Mouse (Mus musculus): ENCODE data around the gene Fam114a2. TPM values are rescaled to one million over a fixed set of nuclear protein-coding genes. Genes with fewer than 3 reads are reported as not detected.

The Fam114a2 gene
- polyA plus RNA-seq, 1 experiment = 40.2 TPM

DNA sequence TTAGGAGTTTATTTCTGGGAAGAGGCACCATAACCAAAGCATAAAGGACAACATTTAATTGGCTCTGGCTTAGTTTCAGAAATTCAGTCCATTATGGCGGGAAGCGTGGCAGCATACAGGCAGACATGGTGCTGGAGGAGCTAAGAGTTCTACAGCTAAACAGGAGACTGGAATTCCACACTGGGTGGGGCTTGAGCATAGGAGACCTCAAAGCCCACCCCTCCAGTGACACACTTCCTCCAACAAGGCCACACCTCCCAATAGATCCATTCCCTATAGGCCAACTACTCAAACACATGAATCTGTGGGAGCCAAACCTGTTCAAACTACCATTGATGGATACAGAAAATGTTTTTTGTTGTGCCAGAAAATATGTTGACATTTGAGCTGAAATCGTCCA lies 2.8 kb upstream of the Fam114a2 start:
- Histone ChIP-seq H3K4me1 (replicated peaks; ENCODE audit: control insufficient read depth, insufficient read depth, low read length) (no peaks in the 10 kb centered on the region), H3K27ac (ENCODE audit: control insufficient read depth, insufficient read depth, low read length) (no peak overlapping the region), H3K27me3 (ENCODE audit: control insufficient read depth, insufficient read depth, low read length) (no peaks in the 10 kb centered on the region), H3K36me3 (ENCODE audit: control insufficient read depth, insufficient read depth, low read length) (no peaks in the 10 kb centered on the region; the same call in 1 of the 2 replicates), H3K4me3 (ENCODE audit: control insufficient read depth, insufficient read depth, low read length) (no peak overlapping the region)
- no peak for DNase-seq
- TF ChIP-seq POLR2A (IDR thresholded peaks at IDR 0.05; ENCODE audit: control insufficient read depth, extremely low read depth, insufficient read depth, low read length, poor library complexity) (no peak), CTCF (IDR thresholded peaks at IDR 0.05; ENCODE audit: borderline replicate concordance, control insufficient read depth, extremely low read depth, insufficient read depth, low read length, poor library complexity) (no peak)
- 96% methylated on average over 3 of the region's 3 CpGs for WGBS

DNA sequence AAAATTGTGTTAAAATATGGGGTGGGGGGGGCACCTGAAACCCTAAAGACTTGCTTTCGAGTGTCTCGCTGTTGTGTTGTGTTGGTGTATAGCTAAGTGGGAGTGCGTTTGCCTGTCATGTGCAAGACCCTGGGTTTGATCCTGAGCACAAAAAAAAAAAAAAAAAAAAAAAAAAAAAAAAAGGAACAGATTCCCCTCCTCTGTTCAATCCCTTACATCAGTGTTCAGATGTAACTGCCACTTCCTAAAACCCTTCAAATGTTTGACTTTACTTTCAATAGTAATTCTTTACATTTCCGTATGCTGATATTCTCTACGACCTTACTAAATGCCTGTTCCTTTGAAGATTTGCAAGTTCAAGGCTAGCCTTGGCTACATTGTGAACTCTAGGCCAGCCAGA lies 887 bp upstream of the Fam114a2 start:
- DNase-seq = no peak
- Histone ChIP-seq H3K4me1 (replicated peaks; ENCODE audit: control insufficient read depth, insufficient read depth, low read length) (no peaks in the 10 kb centered on the region), H3K36me3 (ENCODE audit: control insufficient read depth, insufficient read depth, low read length) (no peaks in the 10 kb centered on the region; the same call in 1 of the 2 replicates), H3K4me3 (ENCODE audit: control insufficient read depth, insufficient read depth, low read length) (no peak overlapping the region), H3K27ac (ENCODE audit: control insufficient read depth, insufficient read depth, low read length) (no peak overlapping the region), H3K27me3 (ENCODE audit: control insufficient read depth, insufficient read depth, low read length) (no peaks in the 10 kb centered on the region)
- TF ChIP-seq CTCF (IDR thresholded peaks at IDR 0.05; ENCODE audit: borderline replicate concordance, control insufficient read depth, extremely low read depth, insufficient read depth, low read length, poor library complexity) (no peak), POLR2A (IDR thresholded peaks at IDR 0.05; ENCODE audit: control insufficient read depth, extremely low read depth, insufficient read depth, low read length, poor library complexity) (no peak)
- 59% methylated on average over 5 of the region's 5 CpGs for WGBS

DNA sequence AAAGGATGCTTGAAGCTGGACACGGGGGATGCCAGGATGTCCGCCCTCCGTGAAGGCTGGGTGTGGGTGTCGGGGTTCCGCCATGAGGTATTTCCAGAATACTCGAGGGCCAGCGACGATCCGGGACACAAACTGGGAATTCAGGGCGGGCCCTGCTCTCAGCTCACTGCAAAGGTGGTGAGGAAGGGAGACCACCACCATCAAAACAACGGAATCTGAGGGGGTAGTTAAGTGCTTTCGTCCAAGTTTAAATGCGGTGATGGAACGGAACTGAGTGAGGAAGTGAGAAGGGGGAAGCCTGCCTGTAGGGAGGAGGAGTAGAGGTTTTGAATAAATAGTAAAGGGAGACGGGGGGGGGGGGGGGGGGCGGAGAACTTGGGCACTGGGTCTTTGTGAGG lies 333 bp upstream of the Fam114a2 start:
- Histone ChIP-seq H3K27me3 (ENCODE audit: control insufficient read depth, insufficient read depth, low read length) (no peaks in the 10 kb centered on the region), H3K4me3 (ENCODE audit: control insufficient read depth, insufficient read depth, low read length) (peak overlapping the region; percentile 96), H3K4me1 (replicated peaks; ENCODE audit: control insufficient read depth, insufficient read depth, low read length) (no peaks in the 10 kb centered on the region), H3K27ac (ENCODE audit: control insufficient read depth, insufficient read depth, low read length) (no peak overlapping the region), H3K36me3 (ENCODE audit: control insufficient read depth, insufficient read depth, low read length) (peaks cover 2% of the 10 kb centered on the region; the same call in 1 of the 2 replicates)
- TF ChIP-seq CTCF (IDR thresholded peaks at IDR 0.05; ENCODE audit: borderline replicate concordance, control insufficient read depth, extremely low read depth, insufficient read depth, low read length, poor library complexity) = peak; percentile 1; the same call in 1 of the 2 replicates
- TF ChIP-seq POLR2A (IDR thresholded peaks at IDR 0.05; ENCODE audit: control insufficient read depth, extremely low read depth, insufficient read depth, low read length, poor library complexity) = no peak
- no peak for DNase-seq
- WGBS = under 1% methylated on average over 16 of the region's 16 CpGs

DNA sequence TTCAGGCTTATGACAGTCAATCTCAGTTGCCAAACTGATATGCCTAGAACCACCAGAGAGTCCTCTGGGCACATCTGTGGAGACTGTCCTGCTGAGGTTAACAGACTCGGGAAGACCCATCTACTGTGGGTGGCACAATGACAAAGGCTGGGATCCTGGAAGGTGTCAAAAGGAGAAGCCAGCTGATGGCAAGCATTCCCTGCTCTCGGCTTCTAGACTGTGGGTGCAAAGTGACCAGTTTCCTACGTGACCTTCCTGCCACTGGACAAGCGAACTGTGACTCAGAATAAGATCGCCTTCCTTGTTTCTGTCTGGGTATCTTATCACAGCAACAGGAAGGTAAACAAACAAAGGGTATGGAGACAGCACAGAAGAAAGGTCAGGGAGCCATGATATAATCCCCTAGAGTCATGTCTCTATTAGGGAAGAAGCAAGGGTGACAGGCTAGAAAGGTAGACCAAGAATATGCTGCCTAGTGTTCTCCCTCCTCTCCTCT lies 1.4 kb downstream of the Fam114a2 start:
- 95% methylated on average over 5 of the region's 5 CpGs for WGBS
- TF ChIP-seq POLR2A (IDR thresholded peaks at IDR 0.05; ENCODE audit: control insufficient read depth, extremely low read depth, insufficient read depth, low read length, poor library complexity) (no peak), CTCF (IDR thresholded peaks at IDR 0.05; ENCODE audit: borderline replicate concordance, control insufficient read depth, extremely low read depth, insufficient read depth, low read length, poor library complexity) (no peak)
- no peak overlapping the region for H3K4me3 ChIP-seq (ENCODE audit: control insufficient read depth, insufficient read depth, low read length)
- peaks cover 20% of the 10 kb centered on the region for H3K36me3 ChIP-seq (ENCODE audit: control insufficient read depth, insufficient read depth, low read length)
- no peak for DNase-seq
- H3K4me1 ChIP-seq (replicated peaks; ENCODE audit: control insufficient read depth, insufficient read depth, low read length) = no peaks in the 10 kb centered on the region
- H3K27ac ChIP-seq (ENCODE audit: control insufficient read depth, insufficient read depth, low read length) = no peak overlapping the region
- no peaks in the 10 kb centered on the region for H3K27me3 ChIP-seq (ENCODE audit: control insufficient read depth, insufficient read depth, low read length)

GRCm38 (mm10) chr11:57515218-57515617 lies 3.2 kb downstream of the Fam114a2 start:
- Histone ChIP-seq H3K4me1 (replicated peaks; ENCODE audit: control insufficient read depth, insufficient read depth, low read length) (no peaks in the 10 kb centered on the region), H3K36me3 (ENCODE audit: control insufficient read depth, insufficient read depth, low read length) (peaks cover 37% of the 10 kb centered on the region), H3K27me3 (ENCODE audit: control insufficient read depth, insufficient read depth, low read length) (no peaks in the 10 kb centered on the region), H3K4me3 (ENCODE audit: control insufficient read depth, insufficient read depth, low read length) (no peak overlapping the region), H3K27ac (ENCODE audit: control insufficient read depth, insufficient read depth, low read length) (no peak overlapping the region)
- DNase-seq = no peak
- WGBS = 55% methylated on average over 5 of the region's 5 CpGs
- no peak for TF ChIP-seq POLR2A (IDR thresholded peaks at IDR 0.05; ENCODE audit: control insufficient read depth, extremely low read depth, insufficient read depth, low read length, poor library complexity)
- TF ChIP-seq CTCF (IDR thresholded peaks at IDR 0.05; ENCODE audit: borderline replicate concordance, control insufficient read depth, extremely low read depth, insufficient read depth, low read length, poor library complexity) = no peak

DNA sequence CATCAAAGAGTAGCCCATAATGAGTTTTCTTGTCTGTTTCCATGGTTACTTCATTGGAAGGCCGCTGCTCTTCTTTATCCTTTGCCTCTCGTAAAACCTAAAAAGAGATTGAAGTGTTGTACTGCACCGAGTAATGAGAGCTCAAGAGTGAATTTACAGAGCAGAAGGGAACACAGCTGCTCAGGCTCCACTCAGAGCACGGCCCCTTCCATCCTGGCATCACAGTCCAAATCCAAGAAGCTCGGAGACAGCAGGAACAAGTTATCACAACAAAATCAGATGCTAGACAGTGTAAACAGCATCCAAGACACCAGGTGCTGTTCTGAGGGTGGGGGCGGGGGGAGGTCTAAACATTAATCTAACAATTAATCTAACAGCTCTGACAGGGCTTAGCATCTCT lies 11.5 kb downstream of the Fam114a2 start:
- H3K36me3 ChIP-seq (ENCODE audit: control insufficient read depth, insufficient read depth, low read length) = peaks cover 75% of the 10 kb centered on the region
- 95% methylated on average over 6 of the region's 6 CpGs for WGBS

GRCm38 (mm10) chr11:57503155-57503554 lies 15.3 kb downstream of the Fam114a2 start:
- peaks cover 73% of the 10 kb centered on the region for H3K36me3 ChIP-seq (ENCODE audit: control insufficient read depth, insufficient read depth, low read length)
- TF ChIP-seq CTCF (IDR thresholded peaks at IDR 0.05; ENCODE audit: borderline replicate concordance, control insufficient read depth, extremely low read depth, insufficient read depth, low read length, poor library complexity) (no peak), POLR2A (IDR thresholded peaks at IDR 0.05; ENCODE audit: control insufficient read depth, extremely low read depth, insufficient read depth, low read length, poor library complexity) (no peak)
- H3K27me3 ChIP-seq (ENCODE audit: control insufficient read depth, insufficient read depth, low read length) = no peaks in the 10 kb centered on the region
- no peak overlapping the region for H3K27ac ChIP-seq (ENCODE audit: control insufficient read depth, insufficient read depth, low read length)
- no peaks in the 10 kb centered on the region for H3K4me1 ChIP-seq (replicated peaks; ENCODE audit: control insufficient read depth, insufficient read depth, low read length)
- WGBS = over 99% methylated on average over 5 of the region's 5 CpGs
- no peak for DNase-seq
- no peak overlapping the region for H3K4me3 ChIP-seq (ENCODE audit: control insufficient read depth, insufficient read depth, low read length)

More for the DNA sequence above, 11.5 kb downstream of the Fam114a2 start:
- Histone ChIP-seq H3K27me3 (ENCODE audit: control insufficient read depth, insufficient read depth, low read length) (no peaks in the 10 kb centered on the region), H3K4me1 (replicated peaks; ENCODE audit: control insufficient read depth, insufficient read depth, low read length) (no peaks in the 10 kb centered on the region), H3K4me3 (ENCODE audit: control insufficient read depth, insufficient read depth, low read length) (no peak overlapping the region), H3K27ac (ENCODE audit: control insufficient read depth, insufficient read depth, low read length) (no peak overlapping the region)
- TF ChIP-seq CTCF (IDR thresholded peaks at IDR 0.05; ENCODE audit: borderline replicate concordance, control insufficient read depth, extremely low read depth, insufficient read depth, low read length, poor library complexity) (no peak), POLR2A (IDR thresholded peaks at IDR 0.05; ENCODE audit: control insufficient read depth, extremely low read depth, insufficient read depth, low read length, poor library complexity) (no peak)
- DNase-seq = no peak
